Mouse (Mus musculus): ENCODE measurements at regions not wholly inside any gene's neighbourhood (a gene's known extent, or its start where the extent isn't known, plus 50 kb on each side); places are given as distances from the start of the nearest gene placed in this dataset.
"Not testable (repeated sequence)": the region's sequence is repeated elsewhere in the genome, so short reads cannot be mapped to it uniquely, and the experiment has no call there.

DNA sequence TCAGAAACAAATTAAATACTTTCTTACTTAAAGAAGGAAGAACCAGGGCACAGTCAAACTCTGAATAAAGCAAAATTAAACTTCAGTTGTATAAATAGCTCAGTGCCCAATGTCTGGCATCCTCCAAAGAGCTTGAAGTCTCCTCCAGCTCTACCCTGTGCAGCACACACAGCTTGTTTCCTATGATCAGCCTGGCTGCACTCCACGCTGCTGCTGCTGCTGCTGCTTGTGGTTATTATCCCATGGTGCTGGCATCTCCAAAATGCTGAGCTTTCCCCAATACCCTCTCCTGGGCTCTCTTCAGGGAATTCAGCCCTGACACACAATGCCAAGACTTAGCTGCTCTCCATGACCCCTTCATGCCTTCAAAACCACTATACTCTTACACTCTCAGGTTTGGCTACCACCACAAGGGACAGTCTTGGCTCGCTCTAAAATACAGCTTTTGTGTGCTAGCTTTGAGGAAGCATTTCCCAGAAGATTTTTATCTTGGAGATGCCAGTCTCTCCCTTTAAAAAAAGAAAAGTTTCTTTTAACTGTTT, 121.0 kb downstream of the Rab10 start:
- H3K4me2 ChIP-seq; H3K9ac ChIP-seq (ENCODE audit: low read length); H3K4me1 ChIP-seq (ENCODE audit: control insufficient read depth, insufficient read depth, low read length); H3K4me3 ChIP-seq (ENCODE audit: low read depth, low read length); H3K27ac ChIP-seq (ENCODE audit: low read depth, low read length); ATAC-seq (ENCODE audit: low FRiP score); DNase-seq (ENCODE audit: low spot score, missing footprints); H3K36me3 ChIP-seq (ENCODE audit: control insufficient read depth, insufficient read depth, low read length); H3K9me3 ChIP-seq (ENCODE audit: control insufficient read depth, low read length); H3K27me3 ChIP-seq (ENCODE audit: control insufficient read depth, insufficient read depth, low read length): not testable (repeated sequence)
- 67% methylated on average over 2 of the region's 2 CpGs for WGBS

DNA sequence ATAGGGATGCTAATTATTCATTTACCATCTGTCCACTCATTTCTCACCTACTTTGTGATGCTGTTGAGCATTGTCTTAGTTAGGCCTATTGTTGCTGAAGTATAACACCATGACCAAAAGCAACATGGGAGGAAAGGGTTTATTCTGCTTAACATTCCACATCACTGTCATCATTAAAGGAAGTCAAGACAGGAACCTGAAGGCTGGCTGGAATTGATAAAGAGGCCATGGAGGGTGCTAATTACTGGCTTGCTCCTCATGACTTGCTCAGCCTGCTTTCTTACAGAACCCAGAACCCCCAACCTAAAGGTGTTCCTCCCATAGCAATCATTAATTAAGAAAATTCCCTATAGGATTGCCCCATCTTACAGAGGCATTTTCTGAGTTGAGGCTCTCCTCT, 121.6 kb downstream of the Rab10 start:
- Histone ChIP-seq H3K4me1 (ENCODE audit: control insufficient read depth, insufficient read depth, low read length) (no peaks in the 10 kb centered on the region), H3K4me3 (ENCODE audit: low read depth, low read length) (no peak overlapping the region), H3K9ac (ENCODE audit: low read length) (no peak overlapping the region), H3K27me3 (ENCODE audit: control insufficient read depth, insufficient read depth, low read length) (no peaks in the 10 kb centered on the region), H3K9me3 (ENCODE audit: control insufficient read depth, low read length) (no peaks in the 10 kb centered on the region), H3K4me2 (no peak overlapping the region), H3K27ac (ENCODE audit: low read depth, low read length) (no peak overlapping the region), H3K36me3 (ENCODE audit: control insufficient read depth, insufficient read depth, low read length) (no peaks in the 10 kb centered on the region)
- no peak for DNase-seq (ENCODE audit: low spot score, missing footprints)
- no peak for ATAC-seq (ENCODE audit: low FRiP score)

DNA sequence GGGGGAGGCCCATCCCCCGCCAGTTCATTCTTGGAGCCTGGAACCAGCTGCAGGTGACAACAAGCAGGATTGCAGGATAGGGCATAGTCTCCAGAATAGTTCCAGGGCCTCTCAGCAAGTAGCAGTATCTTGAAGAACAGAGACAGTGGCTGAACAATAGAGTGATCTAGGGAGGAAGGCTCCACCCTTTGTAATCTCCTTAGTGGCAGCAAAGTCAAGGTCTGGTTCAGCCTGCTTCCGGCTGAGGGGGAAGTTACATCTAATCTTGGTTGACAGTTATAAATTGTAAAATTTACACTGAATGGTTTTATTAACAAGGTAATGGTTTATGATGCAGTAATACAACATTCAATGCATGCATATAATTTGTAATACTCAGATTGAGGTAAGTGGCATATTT, 136.4 kb downstream of the Rab10 start:
- ATAC-seq (ENCODE audit: low FRiP score) (no peak), DNase-seq (ENCODE audit: low spot score, missing footprints) (no peak)
- no peaks in the 10 kb centered on the region for H3K27me3 ChIP-seq (ENCODE audit: control insufficient read depth, insufficient read depth, low read length)
- no peaks in the 10 kb centered on the region for H3K36me3 ChIP-seq (ENCODE audit: control insufficient read depth, insufficient read depth, low read length)
- no peak overlapping the region for H3K4me3 ChIP-seq (ENCODE audit: low read depth, low read length)
- H3K9ac ChIP-seq (ENCODE audit: low read length): no peak overlapping the region
- no peaks in the 10 kb centered on the region for H3K9me3 ChIP-seq (ENCODE audit: control insufficient read depth, low read length)
- no peaks in the 10 kb centered on the region for H3K4me1 ChIP-seq (ENCODE audit: control insufficient read depth, insufficient read depth, low read length)
- no peak overlapping the region for H3K27ac ChIP-seq (ENCODE audit: low read depth, low read length)
- no peak overlapping the region for H3K4me2 ChIP-seq
- WGBS: 77% methylated on average over 2 of the region's 2 CpGs

DNA sequence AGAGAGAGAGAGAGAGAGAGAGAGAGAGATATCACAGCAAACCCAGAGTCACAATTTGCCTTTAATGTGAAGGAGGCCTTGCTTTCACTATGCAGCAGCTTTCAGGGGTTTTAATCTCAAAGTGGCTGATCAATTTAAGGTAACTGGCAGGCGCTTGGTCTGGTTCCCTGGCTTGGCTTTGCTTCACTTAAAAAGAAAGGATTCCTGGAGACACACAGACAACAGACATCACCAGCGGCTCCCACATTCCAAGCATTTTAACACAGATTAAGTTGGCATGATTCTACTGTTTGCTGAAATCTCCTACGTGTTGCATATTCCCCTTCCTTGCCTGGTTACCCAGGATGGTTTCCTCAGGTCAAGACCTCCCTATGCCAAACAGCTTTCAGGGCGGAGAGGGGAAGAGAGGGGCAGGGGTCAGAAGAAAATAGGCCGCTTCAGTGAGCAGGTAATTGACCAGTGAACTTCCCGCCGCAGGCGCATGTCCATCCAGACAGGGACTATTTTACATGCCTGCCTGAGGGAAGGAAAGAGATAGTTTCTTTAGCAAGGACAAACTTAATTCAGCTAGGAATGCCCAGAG, 140.0 kb downstream of the Rab10 start:
- peak; percentile 84 for DNase-seq (ENCODE audit: low spot score, missing footprints)
- not testable (repeated sequence) for H3K36me3 ChIP-seq (ENCODE audit: control insufficient read depth, insufficient read depth, low read length); ATAC-seq (ENCODE audit: low FRiP score); H3K9ac ChIP-seq (ENCODE audit: low read length); H3K4me2 ChIP-seq; H3K27ac ChIP-seq (ENCODE audit: low read depth, low read length); H3K4me1 ChIP-seq (ENCODE audit: control insufficient read depth, insufficient read depth, low read length); H3K9me3 ChIP-seq (ENCODE audit: control insufficient read depth, low read length); H3K4me3 ChIP-seq (ENCODE audit: low read depth, low read length); H3K27me3 ChIP-seq (ENCODE audit: control insufficient read depth, insufficient read depth, low read length)
- WGBS: 19% methylated on average over 8 of the region's 8 CpGs

DNA sequence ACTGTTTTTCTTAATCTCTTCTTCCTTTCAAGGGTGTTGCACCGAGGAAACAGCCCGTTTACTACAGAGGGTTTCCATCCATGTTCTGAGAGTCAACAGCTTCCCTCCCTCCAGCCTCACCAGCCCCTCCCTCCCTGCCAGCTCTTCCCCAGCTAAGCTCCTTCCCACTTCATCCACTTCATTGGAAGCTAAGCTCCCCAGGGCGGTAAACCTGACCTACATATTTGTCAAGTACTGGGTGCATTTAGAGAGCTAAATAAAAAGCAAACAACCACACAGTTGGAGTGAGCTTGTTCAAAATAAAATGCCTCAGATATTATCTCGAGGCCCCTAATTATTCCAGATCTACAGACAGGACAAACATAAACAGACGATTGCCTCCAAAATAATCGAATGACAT, 148.1 kb downstream of the Rab10 start:
- WGBS: 71% methylated on average over 6 of the region's 6 CpGs
- H3K4me1 ChIP-seq (ENCODE audit: control insufficient read depth, insufficient read depth, low read length); H3K4me3 ChIP-seq (ENCODE audit: low read depth, low read length); DNase-seq (ENCODE audit: low spot score, missing footprints); ATAC-seq (ENCODE audit: low FRiP score); H3K27me3 ChIP-seq (ENCODE audit: control insufficient read depth, insufficient read depth, low read length); H3K27ac ChIP-seq (ENCODE audit: low read depth, low read length); H3K36me3 ChIP-seq (ENCODE audit: control insufficient read depth, insufficient read depth, low read length); H3K4me2 ChIP-seq; H3K9me3 ChIP-seq (ENCODE audit: control insufficient read depth, low read length); H3K9ac ChIP-seq (ENCODE audit: low read length): not testable (repeated sequence)

DNA sequence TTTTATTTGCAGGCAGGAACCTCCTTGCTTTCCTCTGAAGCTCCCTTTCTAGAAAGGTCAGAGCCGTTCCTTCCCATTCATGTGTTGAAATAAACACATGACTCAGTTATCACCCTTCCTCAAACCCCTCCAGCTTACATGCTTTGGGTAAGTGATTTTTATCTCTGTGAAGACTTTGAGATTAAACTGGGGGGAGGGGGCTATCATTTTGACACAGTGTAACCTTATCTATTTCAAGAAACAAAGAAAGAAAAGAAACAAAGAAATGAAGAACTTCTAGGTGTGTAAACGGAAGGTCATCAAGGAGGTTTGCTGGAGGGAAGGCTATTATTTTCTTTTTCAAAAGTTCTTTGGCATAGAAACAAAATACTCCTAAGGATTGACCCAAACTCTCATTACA, 151.0 kb downstream of the Rab10 start:
- WGBS: 82% methylated on average over 2 of the region's 2 CpGs
- not testable (repeated sequence) for H3K9me3 ChIP-seq (ENCODE audit: control insufficient read depth, low read length); H3K27me3 ChIP-seq (ENCODE audit: control insufficient read depth, insufficient read depth, low read length)

DNA sequence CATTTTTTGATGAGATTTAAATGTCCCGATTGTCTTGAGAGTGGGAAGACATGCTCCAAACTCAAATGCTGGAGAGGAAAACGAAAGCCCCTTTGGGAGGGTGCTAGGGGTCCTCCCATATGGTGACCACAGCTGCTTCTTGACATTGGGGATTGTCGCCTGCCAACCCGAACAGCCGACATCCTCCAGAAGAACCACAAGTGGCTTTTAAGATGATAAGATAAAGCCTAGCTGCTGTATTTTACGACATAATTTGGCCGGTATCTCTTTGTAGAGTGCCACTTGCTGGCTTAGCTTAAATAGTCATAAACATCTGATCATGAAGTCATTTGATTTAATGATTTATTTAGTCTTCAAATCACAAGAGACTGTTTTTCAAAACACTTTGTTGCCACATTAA, 156.1 kb downstream of the Rab10 start:
- not testable (repeated sequence) for H3K4me2 ChIP-seq; H3K4me1 ChIP-seq (ENCODE audit: control insufficient read depth, insufficient read depth, low read length); H3K4me3 ChIP-seq (ENCODE audit: low read depth, low read length); H3K9me3 ChIP-seq (ENCODE audit: control insufficient read depth, low read length); DNase-seq (ENCODE audit: low spot score, missing footprints); H3K27ac ChIP-seq (ENCODE audit: low read depth, low read length); H3K36me3 ChIP-seq (ENCODE audit: control insufficient read depth, insufficient read depth, low read length); H3K27me3 ChIP-seq (ENCODE audit: control insufficient read depth, insufficient read depth, low read length); ATAC-seq (ENCODE audit: low FRiP score); H3K9ac ChIP-seq (ENCODE audit: low read length)
- WGBS: 87% methylated on average over 6 of the region's 7 CpGs

More for the DNA sequence above, 151.0 kb downstream of the Rab10 start:
- not testable (repeated sequence) for H3K9ac ChIP-seq (ENCODE audit: low read length); H3K4me3 ChIP-seq (ENCODE audit: low read depth, low read length); H3K36me3 ChIP-seq (ENCODE audit: control insufficient read depth, insufficient read depth, low read length); H3K4me1 ChIP-seq (ENCODE audit: control insufficient read depth, insufficient read depth, low read length); H3K27ac ChIP-seq (ENCODE audit: low read depth, low read length); DNase-seq (ENCODE audit: low spot score, missing footprints); ATAC-seq (ENCODE audit: low FRiP score); H3K4me2 ChIP-seq

DNA sequence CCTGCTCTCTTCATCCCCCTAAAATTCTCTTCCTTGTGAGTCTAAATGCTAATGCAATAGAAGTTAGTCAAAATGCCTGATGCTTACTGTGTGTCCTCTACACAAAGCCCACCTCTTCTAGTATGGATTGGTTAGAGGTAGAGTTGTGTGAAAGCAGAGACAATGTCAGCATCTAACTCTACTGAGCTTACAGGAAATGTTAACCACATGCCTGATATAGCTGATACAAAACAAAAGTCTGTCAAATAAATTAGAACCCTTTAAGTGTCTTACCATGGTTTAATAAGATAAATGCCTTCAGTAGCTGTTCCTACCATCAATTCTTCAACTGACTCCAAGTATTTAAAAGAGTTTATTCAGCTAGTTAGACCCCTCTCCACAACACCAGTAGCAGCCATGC, 177.2 kb downstream of the Rab10 start:
- not testable (repeated sequence) for H3K27ac ChIP-seq (ENCODE audit: low read depth, low read length); H3K4me3 ChIP-seq (ENCODE audit: low read depth, low read length); ATAC-seq (ENCODE audit: low FRiP score); H3K9ac ChIP-seq (ENCODE audit: low read length); DNase-seq (ENCODE audit: low spot score, missing footprints); H3K4me1 ChIP-seq (ENCODE audit: control insufficient read depth, insufficient read depth, low read length); H3K4me2 ChIP-seq; H3K36me3 ChIP-seq (ENCODE audit: control insufficient read depth, insufficient read depth, low read length); H3K27me3 ChIP-seq (ENCODE audit: control insufficient read depth, insufficient read depth, low read length); H3K9me3 ChIP-seq (ENCODE audit: control insufficient read depth, low read length)

DNA sequence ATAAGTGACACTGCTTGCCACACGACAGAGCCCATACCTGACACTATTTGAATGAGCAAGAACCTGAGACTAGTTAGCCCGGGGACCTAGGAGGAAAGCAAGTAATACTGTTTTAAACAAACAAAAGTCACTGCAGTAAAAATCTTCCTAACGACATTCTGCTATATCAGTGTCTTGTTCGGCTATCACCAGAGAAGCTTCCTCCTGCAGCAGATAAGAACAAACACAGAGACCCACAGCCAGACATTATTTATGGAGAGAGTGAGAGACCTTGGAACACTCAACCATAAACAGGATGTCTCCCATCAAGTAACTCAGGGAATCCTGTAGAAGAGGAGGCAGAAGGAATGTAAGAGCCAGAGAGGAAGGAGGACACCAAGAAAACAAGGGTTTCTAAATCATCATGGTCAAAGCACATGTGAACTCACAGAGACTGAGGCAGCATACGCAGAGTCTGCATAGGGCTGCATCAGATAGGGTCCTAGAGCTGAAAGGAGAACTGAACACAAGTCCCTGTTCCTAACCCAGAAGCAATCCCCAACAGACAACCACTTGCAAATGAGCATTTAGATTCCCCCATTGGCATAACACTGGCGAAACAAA, 178.5 kb downstream of the Rab10 start:
- not testable (repeated sequence) for DNase-seq (ENCODE audit: low spot score, missing footprints); H3K4me3 ChIP-seq (ENCODE audit: low read depth, low read length); ATAC-seq (ENCODE audit: low FRiP score); H3K4me1 ChIP-seq (ENCODE audit: control insufficient read depth, insufficient read depth, low read length); H3K27ac ChIP-seq (ENCODE audit: low read depth, low read length); H3K9ac ChIP-seq (ENCODE audit: low read length); H3K36me3 ChIP-seq (ENCODE audit: control insufficient read depth, insufficient read depth, low read length); H3K9me3 ChIP-seq (ENCODE audit: control insufficient read depth, low read length); H3K27me3 ChIP-seq (ENCODE audit: control insufficient read depth, insufficient read depth, low read length); H3K4me2 ChIP-seq
- 82% methylated on average over 6 of the region's 6 CpGs for WGBS

All from midbrain, embryonic 11.5 days (tissue).